Mouse (Mus musculus) intestine, embryonic 14.5 days (tissue): ENCODE data around the gene Mef2c. TPM values are rescaled to one million over a fixed set of nuclear protein-coding genes. Genes with fewer than 3 reads are reported as not detected.

Experiments used
- ATAC-seq: fragments of 200-750 bp; cut with Nextera tagmentation; replicated peaks from 2 replicates; pipeline ENCODE4 v1.8.0; 2017; ENCODE audit warnings: low read depth, moderate number of reproducible peaks, moderate TSS enrichment, moderate library complexity; ENCODE audit not compliant: low FRiP score, low TSS enrichment
- DNase-seq: peaks from one replicate; pipeline ENCODE4 v3.0.0-alpha.2; 2018; ENCODE audit warnings: low spot score
- H3K27ac ChIP-seq: fragments of 300-500 bp; sonication (generic); 2 replicates; pipeline ENCODE4 v1.5.1; 2014; ENCODE audit warnings: low read depth, mild to moderate bottlenecking, control low read depth
- H3K27me3 ChIP-seq: fragments of 300-500 bp; sonication (generic); replicated peaks from 2 replicates; pipeline ENCODE4 v1.6.1; 2014; ENCODE audit warnings: low read length, control low read depth; ENCODE audit not compliant: control insufficient read depth, insufficient read depth
- H3K36me3 ChIP-seq: fragments of 300-500 bp; sonication (generic); 2 replicates; pipeline ENCODE4 v1.6.1; 2014; ENCODE audit warnings: low read length, control low read depth; ENCODE audit not compliant: control insufficient read depth, insufficient read depth
- H3K4me1 ChIP-seq: fragments of 300-500 bp; sonication (generic); replicated peaks from 2 replicates; pipeline ENCODE4 v1.6.1; 2014; ENCODE audit warnings: low read length, control low read depth, mixed read lengths; ENCODE audit not compliant: control insufficient read depth, insufficient read depth
- H3K4me2 ChIP-seq: fragments of 300-500 bp; sonication (generic); 2 replicates; pipeline ENCODE4 v1.6.1; 2014; ENCODE audit warnings: low read length
- H3K4me3 ChIP-seq: fragments of 300-500 bp; sonication (generic); 2 replicates; pipeline ENCODE4 v1.5.1; 2014; ENCODE audit warnings: low read depth, low read length, control low read depth, mixed read lengths
- H3K9ac ChIP-seq: fragments of 300-500 bp; sonication (generic); 2 replicates; pipeline ENCODE4 v1.6.1; 2014; ENCODE audit warnings: mild to moderate bottlenecking, low read length
- H3K9me3 ChIP-seq: fragments of 300-500 bp; sonication (generic); 2 replicates; pipeline ENCODE4 v1.6.1; 2016; ENCODE audit warnings: low read length, control low read depth; ENCODE audit not compliant: control insufficient read depth
- WGBS: fragments of 180-500 bp; shearing (Covaris S2); extraction: QIAGEN DNeasy Blood & Tissue Kit; methylation state at CpG from one replicate; pipeline ENCODE4 v1.1.7; 2014; 5-methylcytosine and 5-hydroxymethylcytosine counted together
- polyA plus RNA-seq: library from polyadenylated mRNA; unstranded; fragments of >200 nt; fragmentation: Nextera tagmentation; extraction: Ambion mirVana; gene quantifications from 2 replicates; pipeline ENCODE4 v1.2.1, GENCODE M21; 2014

Gene Mef2c
- polyA plus RNA-seq, 1 experiment from 2014 or later, result 42.8 TPM

DNA sequence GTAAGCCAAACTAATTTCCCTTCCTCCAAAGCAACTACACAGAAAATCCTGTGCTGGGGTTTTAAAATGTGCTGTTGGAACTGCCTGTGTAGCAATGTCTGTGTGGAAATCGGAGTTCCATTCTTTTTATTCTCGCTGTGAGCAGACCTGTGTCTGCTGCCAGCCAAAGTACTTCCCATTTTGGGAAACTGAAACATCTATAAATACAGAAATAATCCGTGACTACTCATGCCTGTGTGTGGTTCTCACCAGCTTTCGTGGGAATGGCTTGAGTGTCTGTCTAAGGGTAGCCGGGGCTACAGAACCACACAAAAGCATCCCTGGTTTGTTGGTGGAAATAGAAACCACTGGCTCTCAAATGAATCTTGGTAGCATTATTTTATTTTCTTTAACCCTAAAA, 81.5 kb downstream of the Mef2c start:
- Histone ChIP-seq H3K4me2 (no peak overlapping the region), H3K4me3 (no peak overlapping the region), H3K36me3 (no peaks in the 10 kb centered on the region), H3K9ac (no peak overlapping the region), H3K27me3 (no peaks in the 10 kb centered on the region), H3K27ac (no peak overlapping the region), H3K9me3 (no peaks in the 10 kb centered on the region), H3K4me1 (no peaks in the 10 kb centered on the region)
- DNase-seq, result no peak
- no peak for ATAC-seq
- whole genome bisulfite sequencing, result 73% methylated on average over 5 of the region's 5 CpGs

DNA sequence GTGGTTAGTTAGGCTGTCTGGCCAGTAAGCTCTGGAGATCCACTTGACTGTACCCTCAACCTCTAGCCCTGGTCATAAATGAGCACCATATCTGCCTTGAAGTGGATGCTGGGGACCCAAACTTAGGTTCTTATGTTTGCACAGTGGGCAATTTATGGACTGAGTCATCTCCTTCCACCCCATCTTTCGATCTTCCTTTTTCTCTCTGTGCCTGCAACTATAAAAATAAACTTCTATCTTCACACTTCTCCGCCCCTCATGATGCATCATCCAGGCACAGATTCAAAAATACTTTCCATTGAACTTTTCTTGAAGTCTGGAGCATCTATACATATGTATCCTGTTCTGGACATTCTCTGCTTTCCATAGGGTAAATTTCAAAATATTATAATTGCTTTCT, 84.4 kb downstream of the Mef2c start:
- Histone ChIP-seq H3K9ac (no peak overlapping the region), H3K27ac (no peak overlapping the region), H3K27me3 (no peaks in the 10 kb centered on the region), H3K36me3 (no peaks in the 10 kb centered on the region), H3K4me3 (no peak overlapping the region), H3K4me1 (no peaks in the 10 kb centered on the region), H3K9me3 (no peaks in the 10 kb centered on the region), H3K4me2 (no peak overlapping the region)
- WGBS, result 85% methylated on average over 2 of the region's 2 CpGs
- ATAC-seq, result no peak
- no peak for DNase-seq

GRCm38 (mm10) chr13:83590886-83591285, 87.1 kb downstream of the Mef2c start:
- Histone ChIP-seq H3K4me3 (no peak overlapping the region), H3K27ac (no peak overlapping the region), H3K27me3 (no peaks in the 10 kb centered on the region), H3K4me2 (no peak overlapping the region), H3K36me3 (no peaks in the 10 kb centered on the region), H3K4me1 (no peaks in the 10 kb centered on the region), H3K9ac (no peak overlapping the region), H3K9me3 (no peaks in the 10 kb centered on the region)
- DNase-seq (no peak), ATAC-seq (no peak)
- WGBS, result 89% methylated on average over 5 of the region's 5 CpGs

DNA sequence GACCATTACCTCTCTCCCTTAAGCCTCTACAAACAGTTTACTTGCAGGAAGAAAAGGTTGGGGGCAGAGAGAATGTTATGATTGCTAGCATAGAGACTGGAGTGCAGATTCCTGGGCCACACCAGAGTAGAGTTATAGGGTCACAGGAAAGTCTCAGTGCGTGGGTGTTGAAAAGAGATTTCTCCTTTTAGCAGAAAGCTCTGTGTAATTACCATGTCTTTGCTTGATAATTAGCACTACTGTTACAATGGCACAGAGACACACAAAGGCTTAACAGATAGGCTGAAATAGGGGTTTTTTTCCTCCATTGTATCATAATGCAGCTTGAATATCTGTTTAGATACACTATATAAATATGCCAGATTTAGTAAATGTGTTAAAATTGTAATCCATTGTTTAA, 91.6 kb downstream of the Mef2c start:
- Histone ChIP-seq H3K4me1 (no peaks in the 10 kb centered on the region), H3K4me2 (no peak overlapping the region), H3K36me3 (no peaks in the 10 kb centered on the region), H3K9me3 (no peaks in the 10 kb centered on the region), H3K27me3 (no peaks in the 10 kb centered on the region), H3K4me3 (no peak overlapping the region), H3K27ac (no peak overlapping the region), H3K9ac (no peak overlapping the region)
- DNase-seq, result no peak
- no peak for ATAC-seq
- 66% methylated on average over 1 of the region's 1 CpGs for WGBS

GRCm38 (mm10) chr13:83596989-83597738, 93.3 kb downstream of the Mef2c start:
- Histone ChIP-seq H3K36me3 (no peaks in the 10 kb centered on the region), H3K4me3 (no peak overlapping the region), H3K27ac (no peak overlapping the region), H3K4me1 (no peaks in the 10 kb centered on the region), H3K9ac (no peak overlapping the region), H3K4me2 (no peak overlapping the region), H3K27me3 (no peaks in the 10 kb centered on the region), H3K9me3 (no peaks in the 10 kb centered on the region)
- ATAC-seq (no peak), DNase-seq (no peak)
- WGBS, result 81% methylated on average over 6 of the region's 6 CpGs

DNA sequence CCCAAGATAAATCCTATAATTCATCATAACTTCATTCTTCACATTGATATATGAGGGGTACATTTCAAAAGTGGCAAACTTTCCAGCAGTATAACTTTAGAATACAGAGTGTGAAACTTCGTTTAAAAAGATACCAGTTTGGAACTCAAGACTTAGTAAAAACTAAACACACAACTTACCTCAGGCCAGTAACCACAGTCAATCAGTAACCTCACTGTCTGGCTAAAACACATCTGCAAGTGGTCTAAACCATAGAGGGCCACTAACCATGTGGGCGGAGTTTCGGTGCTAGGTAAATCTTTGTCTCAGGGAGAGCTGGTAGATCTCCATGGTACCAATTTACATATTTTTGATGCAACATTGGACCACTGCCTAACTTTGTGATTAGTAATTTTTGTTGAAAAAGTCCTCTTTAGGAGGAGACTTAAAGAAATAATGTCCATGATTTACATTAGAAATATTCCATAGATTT, 93.9 kb downstream of the Mef2c start:
- Histone ChIP-seq H3K27me3 (no peaks in the 10 kb centered on the region), H3K36me3 (no peaks in the 10 kb centered on the region), H3K9ac (no peak overlapping the region), H3K4me1 (no peaks in the 10 kb centered on the region), H3K4me3 (no peak overlapping the region), H3K4me2 (no peak overlapping the region), H3K27ac (no peak overlapping the region), H3K9me3 (no peaks in the 10 kb centered on the region)
- 96% methylated on average over 3 of the region's 3 CpGs for whole genome bisulfite sequencing
- ATAC-seq, result no peak
- DNase-seq, result no peak

DNA sequence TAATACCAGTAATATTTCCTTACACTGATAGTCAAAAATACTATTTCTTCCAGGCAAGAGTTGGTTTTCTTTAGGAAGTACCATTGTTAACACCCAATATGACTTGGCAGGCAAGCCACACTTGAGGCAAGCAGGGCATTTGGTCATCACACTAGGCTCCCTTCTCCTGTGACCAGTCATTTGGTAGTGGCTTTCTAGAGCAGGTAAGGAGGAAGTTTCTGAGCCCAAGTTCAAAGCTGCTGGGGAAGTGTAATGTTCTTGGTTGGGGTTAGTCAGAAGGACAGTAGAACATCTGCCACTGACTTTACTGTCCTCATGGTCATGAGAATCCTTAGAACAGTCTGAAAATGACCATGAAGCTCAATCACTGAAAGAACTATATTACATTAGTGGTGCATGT, 96.5 kb downstream of the Mef2c start:
- peaks cover 4% of the 10 kb centered on the region; the same call in 1 of the 2 replicates for H3K4me1 ChIP-seq
- no peaks in the 10 kb centered on the region for H3K9me3 ChIP-seq
- H3K27ac ChIP-seq, result no peak overlapping the region
- ATAC-seq (no peak), DNase-seq (no peak)
- H3K4me3 ChIP-seq, result no peak overlapping the region
- H3K36me3 ChIP-seq, result no peaks in the 10 kb centered on the region
- no peak overlapping the region for H3K4me2 ChIP-seq
- H3K9ac ChIP-seq, result no peak overlapping the region
- no peaks in the 10 kb centered on the region for H3K27me3 ChIP-seq

- 91% methylated on average over 4 of the region's 4 CpGs for WGBS
- H3K9ac ChIP-seq, result no peak overlapping the region
Observed at GRCm38 (mm10) chr13:83601741-83602140, 97.9 kb downstream of the Mef2c start.

More at GRCm38 (mm10) chr13:83601741-83602140, 97.9 kb downstream of the Mef2c start:
- Histone ChIP-seq H3K4me3 (no peak overlapping the region), H3K36me3 (no peaks in the 10 kb centered on the region), H3K4me1 (peaks cover 4% of the 10 kb centered on the region; the same call in 1 of the 2 replicates), H3K27ac (no peak overlapping the region), H3K27me3 (no peaks in the 10 kb centered on the region), H3K4me2 (no peak overlapping the region), H3K9me3 (no peaks in the 10 kb centered on the region)
- ATAC-seq (no peak), DNase-seq (no peak)
